In genomic region chr8:56833129-56833528, GRCm38 (mm10) we compare ENCODE assay signal across 18 mouse cellular contexts.
DNase-seq lines count a peak whose midpoint lies in the region; ATAC-seq and TF ChIP-seq lines count a peak whose summit lies in the region.
"Had no signal": no experiment of that assay in that cellular context is flagged by ENCODE, and none has a peak within 500 bp of the region (broad histone marks: within the 10 kb centered on the region; RNA-seq: fewer than 3 reads in every experiment).

No protein-coding gene starts in this region.

- no peak overlapping the region for H3K4me2 ChIP-seq in hindbrain, postnatal 0 days (ENCODE audit: low read depth, low read length)
- no peak overlapping the region for H3K4me2 ChIP-seq in hindbrain, embryonic 13.5 days
- peak overlapping the region; percentile 23; the same call in 1 of the 2 replicates for H3K4me2 ChIP-seq in heart, embryonic 12.5 days
- H3K4me2 ChIP-seq: forebrain, embryonic 15.5 days; hindbrain, embryonic 15.5 days had no signal

- DNase-seq in hindbrain, postnatal 0 days (ENCODE audit: low spot score) = peak; percentile 3
- DNase-seq in brain, embryonic 14.5 days (ENCODE audit: low read depth) = peak; percentile 59
- peak; percentile 59 for DNase-seq in heart, postnatal 4 days
- DNase-seq in midbrain, embryonic 10.5 days (ENCODE audit: low spot score) = no peak
- DNase-seq in thymus, postnatal 10 days (ENCODE audit: low spot score in 2 of 2) = no peak
- DNase-seq: cerebellum, postnatal 36 days; kidney, postnatal 25 days; liver; liver, postnatal 0 days; right cerebral cortex, adult 18-20 months; spleen, adult 18-20 months; thymus, adult 2 months had no signal

- no peak for TF ChIP-seq POLR2A in brain, embryonic 14.5 days (IDR thresholded peaks at IDR 0.05; ENCODE audit: borderline replicate concordance, extremely low read depth, insufficient read depth, insufficient read length, poor library complexity, severe bottlenecking)

- no peaks in the 10 kb centered on the region for H3K27me3 ChIP-seq in hindbrain, postnatal 0 days (ENCODE audit: insufficient read depth, low read length)
- no peaks in the 10 kb centered on the region for H3K27me3 ChIP-seq in hindbrain, embryonic 13.5 days
- H3K27me3 ChIP-seq in heart, embryonic 12.5 days (replicated peaks) = no peaks in the 10 kb centered on the region
- no peaks in the 10 kb centered on the region for H3K27me3 ChIP-seq in midbrain, embryonic 10.5 days (ENCODE audit: low read depth, poor library complexity, severe bottlenecking)
- H3K27me3 ChIP-seq: forebrain, embryonic 15.5 days; hindbrain, embryonic 15.5 days had no signal

- ATAC-seq in hindbrain, postnatal 0 days = no peak
- ATAC-seq in hindbrain, embryonic 13.5 days (ENCODE audit: low FRiP score) = no peak
- ATAC-seq in heart, embryonic 12.5 days (ENCODE audit: insufficient number of reproducible peaks, low FRiP score) = peak; percentile 66; the same call in 1 of the 2 replicates
- ATAC-seq: forebrain, embryonic 15.5 days; intestine, postnatal 0 days; liver, postnatal 0 days had no signal

- no peak overlapping the region for H3K9ac ChIP-seq in hindbrain, postnatal 0 days (replicated peaks; ENCODE audit: low read length)
- H3K9ac ChIP-seq in hindbrain, embryonic 13.5 days = no peak overlapping the region
- H3K9ac ChIP-seq in heart, embryonic 12.5 days = no peak overlapping the region
- H3K9ac ChIP-seq: forebrain, embryonic 15.5 days; hindbrain, embryonic 15.5 days; liver, postnatal 0 days had no signal

- no peak overlapping the region for H3K4me3 ChIP-seq in hindbrain, postnatal 0 days (ENCODE audit: low read length)
- H3K4me3 ChIP-seq in hindbrain, embryonic 13.5 days = no peak overlapping the region
- H3K4me3 ChIP-seq in heart, embryonic 12.5 days = no peak overlapping the region
- no peak overlapping the region for H3K4me3 ChIP-seq in midbrain, embryonic 10.5 days
- H3K4me3 ChIP-seq: forebrain, embryonic 15.5 days; heart, adult 2 months; hindbrain, embryonic 15.5 days had no signal

- no peaks in the 10 kb centered on the region for H3K4me1 ChIP-seq in hindbrain, postnatal 0 days (ENCODE audit: insufficient read depth, low read length)
- H3K4me1 ChIP-seq in hindbrain, embryonic 13.5 days (replicated peaks) = no peaks in the 10 kb centered on the region
- H3K4me1 ChIP-seq in heart, embryonic 12.5 days (replicated peaks) = peaks cover 8% of the 10 kb centered on the region; the same call in 1 of the 2 replicates
- no peaks in the 10 kb centered on the region for H3K4me1 ChIP-seq in midbrain, embryonic 10.5 days
- H3K4me1 ChIP-seq: forebrain, embryonic 15.5 days; hindbrain, embryonic 15.5 days had no signal

- no peak for TF ChIP-seq CTCF in hindbrain, postnatal 0 days (IDR thresholded peaks at IDR 0.05; ENCODE audit: low read depth)
- no peak for TF ChIP-seq CTCF in brain, embryonic 14.5 days (IDR thresholded peaks at IDR 0.05; ENCODE audit: borderline replicate concordance, extremely low read depth, insufficient read depth, insufficient read length)

- WGBS in hindbrain, postnatal 0 days = 34% methylated on average over 4 of the region's 4 CpGs
- 54% methylated on average over 4 of the region's 4 CpGs for WGBS in hindbrain, embryonic 13.5 days
- WGBS in heart, embryonic 12.5 days = 23% methylated on average over 4 of the region's 4 CpGs
- 61% methylated on average over 4 of the region's 4 CpGs for WGBS in midbrain, embryonic 10.5 days

- no peaks in the 10 kb centered on the region for H3K36me3 ChIP-seq in hindbrain, postnatal 0 days (ENCODE audit: insufficient read depth, low read length)
- no peaks in the 10 kb centered on the region for H3K36me3 ChIP-seq in hindbrain, embryonic 13.5 days
- H3K36me3 ChIP-seq in heart, embryonic 12.5 days = no peaks in the 10 kb centered on the region
- no peaks in the 10 kb centered on the region for H3K36me3 ChIP-seq in midbrain, embryonic 10.5 days
- H3K36me3 ChIP-seq: forebrain, embryonic 15.5 days; hindbrain, embryonic 15.5 days had no signal

- no peaks in the 10 kb centered on the region for H3K9me3 ChIP-seq in hindbrain, postnatal 0 days (ENCODE audit: low read length)
- H3K9me3 ChIP-seq in hindbrain, embryonic 13.5 days = 0 out of 2 replicates have a peak, but pooled peaks cover 3% of the 10 kb centered on the region
- no peaks in the 10 kb centered on the region for H3K9me3 ChIP-seq in heart, embryonic 12.5 days (replicated peaks)
- H3K9me3 ChIP-seq in midbrain, embryonic 10.5 days (replicated peaks) = no peaks in the 10 kb centered on the region
- H3K9me3 ChIP-seq: forebrain, embryonic 15.5 days; hindbrain, embryonic 15.5 days had no signal

- H3K27ac ChIP-seq in hindbrain, postnatal 0 days = no peak overlapping the region
- no peak overlapping the region for H3K27ac ChIP-seq in hindbrain, embryonic 13.5 days
- peak overlapping the region; percentile 61; the same call in 1 of the 2 replicates for H3K27ac ChIP-seq in heart, embryonic 12.5 days (ENCODE audit: poor library complexity, severe bottlenecking)
- H3K27ac ChIP-seq in midbrain, embryonic 10.5 days (replicated peaks) = no peak overlapping the region
- H3K27ac ChIP-seq: forebrain, embryonic 15.5 days; heart, adult 2 months; hindbrain, embryonic 15.5 days had no signal

Comparison
In these comparisons a context has a peak if more than half of its experiments do, and no peak if none do; other contexts are left out.
1. DNase-seq: peak in hindbrain, postnatal 0 days (single experiment), brain, embryonic 14.5 days (single experiment) and heart, postnatal 4 days (single experiment); none in midbrain, embryonic 10.5 days (single experiment) and thymus, postnatal 10 days (0 of 2).